Mouse (Mus musculus): ENCODE measurements at regions not wholly inside any gene's neighbourhood (a gene's known extent, or its start where the extent isn't known, plus 50 kb on each side); places are given as distances from the start of the nearest gene placed in this dataset.

DNA sequence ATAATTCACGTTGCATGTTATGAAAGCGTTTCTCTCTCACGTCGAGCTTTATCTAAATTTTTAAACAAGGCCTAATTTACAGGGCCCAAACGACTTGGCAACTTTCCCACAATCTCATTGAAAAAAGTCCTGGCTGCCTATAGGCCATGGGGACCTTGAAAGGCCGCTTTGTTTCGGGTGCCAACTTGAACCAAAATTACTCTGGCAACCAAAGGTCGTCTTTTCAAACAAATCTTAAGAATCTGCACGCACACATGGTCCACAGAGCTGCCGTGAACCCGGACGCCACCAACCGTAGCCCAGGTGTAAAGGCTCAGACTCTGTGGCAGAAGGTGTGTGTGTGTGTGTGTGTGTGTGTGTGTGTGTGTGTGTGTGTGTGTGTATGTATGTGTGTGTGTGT lies 210.5 kb upstream of the Kazn start:
- Histone ChIP-seq H3K27ac (ENCODE audit: low read depth, low read length) (no peak overlapping the region; the same call in 1 of the 2 replicates), H3K36me3 (ENCODE audit: control insufficient read depth, insufficient read depth, low read length) (no peaks in the 10 kb centered on the region), H3K9me3 (replicated peaks; ENCODE audit: control insufficient read depth, low read length) (no peaks in the 10 kb centered on the region), H3K4me1 (ENCODE audit: control insufficient read depth, insufficient read depth, low read length) (peaks cover 34% of the 10 kb centered on the region), H3K9ac (ENCODE audit: low read length) (no peak overlapping the region), H3K4me2 (ENCODE audit: low read length) (no peak overlapping the region), H3K4me3 (ENCODE audit: low read depth, low read length) (no peak overlapping the region), H3K27me3 (replicated peaks; ENCODE audit: control insufficient read depth, insufficient read depth, low read length) (no peaks in the 10 kb centered on the region)
- DNase-seq (ENCODE audit: low spot score) (peak; percentile 97), ATAC-seq (peak; percentile 74)
- 7% methylated on average over 13 of the region's 13 CpGs for WGBS

DNA sequence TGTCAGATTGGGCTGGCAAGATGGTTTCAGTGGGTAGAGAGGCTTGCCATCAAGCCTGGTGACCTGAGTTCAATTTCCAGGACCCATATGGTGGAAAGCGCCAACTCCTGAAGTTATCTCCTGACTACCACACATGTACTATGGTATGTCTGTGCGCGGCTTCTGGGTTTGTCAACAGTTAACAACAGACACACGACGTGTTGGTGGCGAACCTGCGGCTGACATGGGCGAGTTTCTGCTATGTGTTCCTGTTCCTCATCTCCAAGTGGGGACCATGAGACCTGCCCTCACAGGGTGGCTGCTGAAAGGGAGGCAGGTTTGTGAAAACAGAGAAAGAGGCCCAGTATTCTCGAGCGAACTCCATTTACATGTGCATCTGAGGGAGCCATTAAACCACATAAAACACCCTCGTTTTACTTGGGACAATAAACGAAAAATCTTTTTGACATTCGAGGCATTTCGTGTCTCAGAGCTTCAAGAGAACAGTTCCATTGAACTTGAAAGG lies 210.0 kb upstream of the Kazn start:
- Histone ChIP-seq H3K36me3 (ENCODE audit: control insufficient read depth, insufficient read depth, low read length) (no peaks in the 10 kb centered on the region), H3K4me2 (ENCODE audit: low read length) (no peak overlapping the region), H3K9ac (ENCODE audit: low read length) (no peak overlapping the region), H3K4me3 (ENCODE audit: low read depth, low read length) (no peak overlapping the region), H3K27ac (ENCODE audit: low read depth, low read length) (peak overlapping the region; percentile 85), H3K27me3 (replicated peaks; ENCODE audit: control insufficient read depth, insufficient read depth, low read length) (no peaks in the 10 kb centered on the region), H3K9me3 (replicated peaks; ENCODE audit: control insufficient read depth, low read length) (no peaks in the 10 kb centered on the region), H3K4me1 (ENCODE audit: control insufficient read depth, insufficient read depth, low read length) (peaks cover 34% of the 10 kb centered on the region)
- 16% methylated on average over 14 of the region's 14 CpGs for WGBS
- DNase-seq (ENCODE audit: low spot score) (no peak), ATAC-seq (peak; percentile 68)

DNA sequence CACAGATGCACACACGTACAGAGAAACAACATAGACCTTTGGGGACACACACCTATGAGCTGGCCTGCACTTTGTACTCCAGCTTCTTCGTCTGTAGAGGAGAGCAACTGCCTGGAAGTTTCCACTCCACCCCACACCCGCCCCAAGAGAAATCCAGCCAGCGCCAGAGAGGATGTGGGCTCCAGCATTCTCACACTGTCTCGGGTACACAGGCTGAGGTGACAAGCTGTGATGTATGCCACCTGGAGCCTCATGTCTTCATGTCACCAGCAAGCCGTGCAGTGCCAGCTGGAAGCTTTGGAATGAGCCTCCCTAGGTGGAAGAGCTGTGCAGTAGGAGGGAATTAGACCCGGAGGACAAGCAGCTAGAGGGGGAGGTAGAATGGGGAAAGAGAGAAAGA lies 208.3 kb upstream of the Kazn start:
- peaks cover 27% of the 10 kb centered on the region for H3K4me1 ChIP-seq (ENCODE audit: control insufficient read depth, insufficient read depth, low read length)
- 40% methylated on average over 7 of the region's 7 CpGs for WGBS
- H3K4me3 ChIP-seq (ENCODE audit: low read depth, low read length) = no peak overlapping the region
- ATAC-seq (peak; percentile 43; the same call in 1 of the 2 replicates), DNase-seq (ENCODE audit: low spot score) (peak; percentile 67)
- no peak overlapping the region for H3K9ac ChIP-seq (ENCODE audit: low read length)
- no peaks in the 10 kb centered on the region for H3K9me3 ChIP-seq (replicated peaks; ENCODE audit: control insufficient read depth, low read length)
- H3K27ac ChIP-seq (ENCODE audit: low read depth, low read length) = no peak overlapping the region
- H3K36me3 ChIP-seq (ENCODE audit: control insufficient read depth, insufficient read depth, low read length) = no peaks in the 10 kb centered on the region
- no peaks in the 10 kb centered on the region for H3K27me3 ChIP-seq (replicated peaks; ENCODE audit: control insufficient read depth, insufficient read depth, low read length)
- H3K4me2 ChIP-seq (ENCODE audit: low read length) = no peak overlapping the region

DNA sequence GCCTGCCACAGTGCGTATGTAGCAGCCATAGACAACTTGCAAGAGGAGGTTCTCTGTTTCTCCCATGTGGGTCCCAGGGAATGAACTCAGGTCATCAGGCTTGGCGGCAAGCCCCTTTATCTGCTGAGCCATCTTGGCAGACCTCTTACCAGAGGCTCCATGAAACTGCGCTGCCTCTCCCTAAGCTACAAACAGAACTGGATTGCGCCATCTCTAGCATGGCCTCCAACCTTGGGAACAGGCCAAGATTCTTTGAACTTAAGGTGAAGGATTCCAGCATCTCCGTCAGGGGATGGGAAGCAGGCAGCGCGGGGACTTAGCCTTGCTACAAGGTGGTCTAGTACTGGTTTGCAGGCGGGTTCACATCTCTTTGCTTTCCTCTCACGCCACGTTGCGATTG lies 201.8 kb upstream of the Kazn start:
- Histone ChIP-seq H3K4me1 (ENCODE audit: control insufficient read depth, insufficient read depth, low read length) (peaks cover 16% of the 10 kb centered on the region), H3K4me3 (ENCODE audit: low read depth, low read length) (no peak overlapping the region), H3K9ac (ENCODE audit: low read length) (no peak overlapping the region), H3K4me2 (ENCODE audit: low read length) (no peak overlapping the region), H3K36me3 (ENCODE audit: control insufficient read depth, insufficient read depth, low read length) (no peaks in the 10 kb centered on the region), H3K9me3 (replicated peaks; ENCODE audit: control insufficient read depth, low read length) (no peaks in the 10 kb centered on the region), H3K27me3 (replicated peaks; ENCODE audit: control insufficient read depth, insufficient read depth, low read length) (no peaks in the 10 kb centered on the region), H3K27ac (ENCODE audit: low read depth, low read length) (no peak overlapping the region)
- WGBS = 85% methylated on average over 11 of the region's 11 CpGs
- no peak for DNase-seq (ENCODE audit: low spot score)
- ATAC-seq = no peak

DNA sequence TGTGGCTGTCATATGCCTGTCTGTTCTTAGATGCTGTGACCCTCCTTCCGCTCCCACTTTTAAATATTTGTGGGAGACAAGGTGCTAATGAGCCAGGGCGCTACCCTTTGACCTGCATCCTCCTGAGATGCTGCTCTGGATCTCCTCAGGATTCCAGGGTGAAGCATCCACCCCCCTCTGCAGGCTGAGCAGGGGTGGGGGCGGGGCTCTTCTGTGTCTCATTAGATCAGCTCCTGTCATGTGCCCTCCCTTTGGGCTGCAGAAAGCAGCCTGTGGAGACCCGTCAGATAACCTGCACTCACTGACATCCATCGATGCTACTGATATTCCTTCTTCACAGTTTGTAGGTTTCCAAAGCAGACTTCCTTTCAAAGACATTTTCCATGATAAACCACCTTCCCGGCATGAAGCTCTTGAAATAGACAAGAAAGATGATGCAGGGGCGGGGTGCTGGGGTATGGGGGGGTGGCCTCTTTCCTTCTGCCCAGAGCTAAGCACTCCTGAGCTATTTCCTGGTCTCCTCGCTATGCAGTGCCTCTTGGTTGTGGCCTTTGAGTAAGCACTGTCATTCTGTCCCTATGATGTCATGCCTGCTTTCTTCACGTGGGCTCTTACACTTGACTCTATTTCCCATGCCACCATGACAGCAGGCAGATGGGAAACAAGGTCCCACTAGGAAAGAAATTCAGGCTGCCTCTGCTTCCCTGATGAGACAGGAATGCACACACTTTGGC lies 200.4 kb upstream of the Kazn start:
- Histone ChIP-seq H3K27ac (ENCODE audit: low read depth, low read length) (no peak overlapping the region), H3K4me3 (ENCODE audit: low read depth, low read length) (no peak overlapping the region), H3K27me3 (replicated peaks; ENCODE audit: control insufficient read depth, insufficient read depth, low read length) (no peaks in the 10 kb centered on the region), H3K9me3 (replicated peaks; ENCODE audit: control insufficient read depth, low read length) (no peaks in the 10 kb centered on the region), H3K4me1 (ENCODE audit: control insufficient read depth, insufficient read depth, low read length) (peaks cover 16% of the 10 kb centered on the region), H3K36me3 (ENCODE audit: control insufficient read depth, insufficient read depth, low read length) (no peaks in the 10 kb centered on the region), H3K9ac (ENCODE audit: low read length) (0 out of 2 replicates have a peak overlapping the region, but pooled peaks have one; percentile 8), H3K4me2 (ENCODE audit: low read length) (no peak overlapping the region)
- 62% methylated on average over 9 of the region's 9 CpGs for WGBS
- peak; percentile 17; the same call in 1 of the 2 replicates for ATAC-seq
- DNase-seq (ENCODE audit: low spot score) = no peak

DNA sequence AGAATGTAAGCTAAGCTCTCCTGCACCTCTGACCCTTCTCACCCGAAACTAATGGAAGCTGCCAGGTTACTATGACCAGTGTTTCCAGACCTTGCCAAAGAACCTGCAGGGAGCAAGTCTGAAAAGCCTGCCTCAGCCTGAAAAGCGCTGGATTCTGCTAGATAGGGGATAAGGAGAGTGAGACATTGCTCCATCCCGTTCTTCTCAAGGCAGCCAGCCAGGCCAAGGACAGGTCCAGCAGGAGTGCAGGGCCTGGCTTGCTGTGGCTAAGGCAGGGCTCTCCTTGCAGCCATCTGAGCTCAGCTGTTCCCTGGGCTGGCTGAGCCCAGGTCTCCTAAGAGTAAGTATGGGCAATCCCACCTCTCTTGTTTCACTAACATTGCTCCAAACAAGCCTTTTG lies 185.4 kb upstream of the Kazn start:
- H3K4me3 ChIP-seq (ENCODE audit: low read depth, low read length) = no peak overlapping the region
- no peaks in the 10 kb centered on the region for H3K36me3 ChIP-seq (ENCODE audit: control insufficient read depth, insufficient read depth, low read length)
- H3K4me1 ChIP-seq (ENCODE audit: control insufficient read depth, insufficient read depth, low read length) = peaks cover 7% of the 10 kb centered on the region; the same call in 1 of the 2 replicates
- no peak overlapping the region for H3K9ac ChIP-seq (ENCODE audit: low read length)
- no peak for DNase-seq (ENCODE audit: low spot score)
- 82% methylated on average over 3 of the region's 3 CpGs for WGBS
- no peaks in the 10 kb centered on the region for H3K27me3 ChIP-seq (replicated peaks; ENCODE audit: control insufficient read depth, insufficient read depth, low read length)
- no peak overlapping the region for H3K27ac ChIP-seq (ENCODE audit: low read depth, low read length)
- ATAC-seq = no peak
- no peak overlapping the region for H3K4me2 ChIP-seq (ENCODE audit: low read length)
- H3K9me3 ChIP-seq (replicated peaks; ENCODE audit: control insufficient read depth, low read length) = no peaks in the 10 kb centered on the region

DNA sequence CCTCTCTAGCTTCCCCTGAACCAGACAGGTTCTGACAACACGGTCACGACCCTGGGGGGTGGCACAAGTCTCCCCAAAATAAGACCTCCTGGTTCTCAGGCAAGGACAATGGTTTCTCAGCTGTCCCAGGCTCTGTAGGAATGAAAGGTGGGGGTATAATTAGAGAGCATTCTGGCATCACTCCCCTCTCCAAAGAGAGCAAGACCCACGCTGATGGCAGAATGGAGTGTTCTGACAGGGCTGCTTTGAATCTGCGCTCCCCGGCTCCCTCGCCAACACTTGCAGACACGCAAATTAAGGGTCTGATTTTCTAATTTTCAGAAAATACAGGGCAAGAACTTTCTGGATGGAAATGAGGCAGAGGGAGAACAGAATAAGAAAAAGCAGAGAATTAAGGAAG lies 181.2 kb upstream of the Kazn start:
- no peaks in the 10 kb centered on the region for H3K9me3 ChIP-seq (replicated peaks; ENCODE audit: control insufficient read depth, low read length)
- no peak overlapping the region for H3K9ac ChIP-seq (ENCODE audit: low read length)
- H3K4me2 ChIP-seq (ENCODE audit: low read length) = no peak overlapping the region
- peaks cover 7% of the 10 kb centered on the region; the same call in 1 of the 2 replicates for H3K4me1 ChIP-seq (ENCODE audit: control insufficient read depth, insufficient read depth, low read length)
- peak; percentile 40; the same call in 1 of the 2 replicates for ATAC-seq
- DNase-seq (ENCODE audit: low spot score) = peak; percentile 52
- 27% methylated on average over 7 of the region's 7 CpGs for WGBS
- H3K36me3 ChIP-seq (ENCODE audit: control insufficient read depth, insufficient read depth, low read length) = no peaks in the 10 kb centered on the region
- H3K27ac ChIP-seq (ENCODE audit: low read depth, low read length) = no peak overlapping the region
- no peaks in the 10 kb centered on the region for H3K27me3 ChIP-seq (replicated peaks; ENCODE audit: control insufficient read depth, insufficient read depth, low read length)
- H3K4me3 ChIP-seq (ENCODE audit: low read depth, low read length) = no peak overlapping the region

DNA sequence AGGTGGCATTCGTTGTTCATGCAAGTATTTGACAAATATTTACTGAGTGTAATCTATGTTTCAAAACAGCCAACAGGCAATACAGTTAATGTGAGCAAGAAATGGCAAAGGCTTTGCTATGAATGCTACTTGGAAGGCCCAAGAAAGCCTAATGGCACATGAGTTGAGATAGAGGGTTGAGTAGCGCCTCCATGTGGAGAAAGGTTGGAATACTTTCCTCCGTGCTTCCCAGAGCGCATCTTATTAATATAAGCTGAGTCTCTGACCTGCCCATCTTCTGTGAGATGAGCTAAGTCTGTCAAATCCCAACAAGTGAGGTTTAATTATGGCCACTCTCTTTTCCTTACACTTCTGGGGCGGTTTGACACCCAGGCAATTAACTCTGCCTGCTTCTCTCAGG lies 175.7 kb upstream of the Kazn start:
- no peaks in the 10 kb centered on the region for H3K9me3 ChIP-seq (replicated peaks; ENCODE audit: control insufficient read depth, low read length)
- ATAC-seq = no peak
- peaks cover 20% of the 10 kb centered on the region for H3K4me1 ChIP-seq (ENCODE audit: control insufficient read depth, insufficient read depth, low read length)
- 71% methylated on average over 5 of the region's 5 CpGs for WGBS
- no peak overlapping the region for H3K4me2 ChIP-seq (ENCODE audit: low read length)
- no peak overlapping the region for H3K27ac ChIP-seq (ENCODE audit: low read depth, low read length)
- DNase-seq (ENCODE audit: low spot score) = peak; percentile 20
- no peaks in the 10 kb centered on the region for H3K36me3 ChIP-seq (ENCODE audit: control insufficient read depth, insufficient read depth, low read length)
- H3K9ac ChIP-seq (ENCODE audit: low read length) = no peak overlapping the region
- H3K4me3 ChIP-seq (ENCODE audit: low read depth, low read length) = no peak overlapping the region
- H3K27me3 ChIP-seq (replicated peaks; ENCODE audit: control insufficient read depth, insufficient read depth, low read length) = no peaks in the 10 kb centered on the region

DNA sequence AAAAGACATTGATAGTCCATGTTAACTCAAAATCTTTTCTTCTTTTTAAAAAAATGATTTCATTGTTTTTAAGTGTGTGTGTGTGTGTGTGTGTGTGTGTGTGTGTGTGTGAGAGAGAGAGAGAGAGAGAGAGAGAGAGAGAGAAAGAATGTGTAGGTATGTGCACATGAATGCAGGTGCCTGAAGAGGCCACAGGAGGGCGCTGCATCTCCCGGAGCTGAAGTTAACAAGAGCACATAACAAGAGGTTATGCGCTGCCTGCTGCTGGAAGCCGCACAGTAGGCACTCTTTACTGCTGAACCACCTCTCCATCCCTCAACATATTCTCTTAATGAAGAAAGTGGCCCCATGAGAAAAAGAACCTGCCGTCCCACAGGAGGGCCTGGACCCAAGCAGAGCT lies 172.6 kb upstream of the Kazn start:
- Histone ChIP-seq H3K9me3 (replicated peaks; ENCODE audit: control insufficient read depth, low read length) (no peaks in the 10 kb centered on the region), H3K36me3 (ENCODE audit: control insufficient read depth, insufficient read depth, low read length) (no peaks in the 10 kb centered on the region), H3K27me3 (replicated peaks; ENCODE audit: control insufficient read depth, insufficient read depth, low read length) (no peaks in the 10 kb centered on the region), H3K4me3 (ENCODE audit: low read depth, low read length) (no peak overlapping the region), H3K4me2 (ENCODE audit: low read length) (no peak overlapping the region), H3K4me1 (ENCODE audit: control insufficient read depth, insufficient read depth, low read length) (peaks cover 30% of the 10 kb centered on the region), H3K9ac (ENCODE audit: low read length) (no peak overlapping the region), H3K27ac (ENCODE audit: low read depth, low read length) (peak overlapping the region; percentile 78)
- DNase-seq (ENCODE audit: low spot score) (no peak), ATAC-seq (no peak)
- 92% methylated on average over 5 of the region's 5 CpGs for WGBS

Measured in forebrain, embryonic 14.5 days (tissue).